Mouse (Mus musculus): Measurements from ENCODE around the gene Nup210l.
A peak's percentile ranks its signal among the peaks of the same experiment; 100 is the strongest.

The Nup210l gene

DNA sequence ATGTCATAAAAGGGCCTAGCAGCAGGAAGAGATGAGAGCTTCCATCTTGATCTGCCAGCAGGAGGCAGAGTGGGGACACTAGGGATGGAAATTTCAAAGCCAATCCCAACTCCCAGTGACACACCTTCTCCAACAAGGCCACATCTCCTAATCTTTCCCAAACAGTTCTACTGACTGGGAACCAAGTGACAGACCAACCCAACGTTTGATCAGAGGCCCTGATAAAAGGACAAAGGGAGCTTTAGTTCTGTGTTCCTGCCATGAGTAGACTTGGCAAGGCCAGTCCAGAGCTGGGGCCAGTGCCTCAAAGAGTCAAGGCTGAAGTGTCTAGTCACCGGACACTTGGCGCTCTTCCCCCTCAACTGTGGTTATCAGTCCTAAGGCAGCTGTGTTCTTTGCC is 57.6 kb downstream of the Nup210l start:
- DNase-seq (ENCODE audit: low spot score): peak; percentile 30

DNA sequence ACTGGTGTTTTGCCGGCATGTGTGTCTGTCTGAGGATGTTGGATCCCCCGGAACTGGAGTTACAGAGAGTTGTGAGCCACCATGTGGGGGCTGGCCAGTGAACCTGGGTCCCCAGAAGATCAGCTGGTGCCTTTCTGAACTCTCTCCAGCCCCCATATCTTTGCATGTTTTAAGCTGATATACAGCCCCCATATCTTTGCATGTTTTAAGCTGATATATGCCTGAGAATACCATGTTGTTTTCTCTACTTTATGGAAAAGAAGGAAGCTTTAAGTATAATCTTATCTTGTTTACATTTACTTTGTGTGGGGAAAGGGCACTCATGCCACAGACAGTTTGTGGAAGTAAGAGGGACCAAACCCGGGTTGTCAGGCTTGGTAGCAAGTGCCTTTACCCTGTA is 75.6 kb downstream of the Nup210l start:
- DNase-seq (ENCODE audit: low spot score): no peak

DNA sequence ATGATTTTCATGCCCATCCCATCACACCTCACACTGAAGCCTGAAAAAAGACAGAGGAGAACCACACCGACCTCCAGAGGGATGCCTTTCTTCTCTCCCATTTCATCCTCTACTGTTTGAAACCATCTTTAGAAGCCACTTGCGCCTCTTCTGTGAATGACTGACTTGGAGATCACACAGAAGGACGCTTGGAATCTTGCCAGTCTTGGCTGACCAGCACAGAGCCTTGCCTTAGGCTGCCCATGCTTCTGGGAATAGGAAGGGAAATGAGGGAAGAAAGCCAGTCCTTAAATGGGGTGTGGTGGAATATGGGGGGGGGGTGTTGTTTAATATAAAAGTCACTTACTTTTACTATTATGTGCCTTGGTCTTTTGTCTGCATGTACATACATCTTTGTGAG is 79.6 kb downstream of the Nup210l start:
- no peak for DNase-seq (ENCODE audit: low spot score)

DNA sequence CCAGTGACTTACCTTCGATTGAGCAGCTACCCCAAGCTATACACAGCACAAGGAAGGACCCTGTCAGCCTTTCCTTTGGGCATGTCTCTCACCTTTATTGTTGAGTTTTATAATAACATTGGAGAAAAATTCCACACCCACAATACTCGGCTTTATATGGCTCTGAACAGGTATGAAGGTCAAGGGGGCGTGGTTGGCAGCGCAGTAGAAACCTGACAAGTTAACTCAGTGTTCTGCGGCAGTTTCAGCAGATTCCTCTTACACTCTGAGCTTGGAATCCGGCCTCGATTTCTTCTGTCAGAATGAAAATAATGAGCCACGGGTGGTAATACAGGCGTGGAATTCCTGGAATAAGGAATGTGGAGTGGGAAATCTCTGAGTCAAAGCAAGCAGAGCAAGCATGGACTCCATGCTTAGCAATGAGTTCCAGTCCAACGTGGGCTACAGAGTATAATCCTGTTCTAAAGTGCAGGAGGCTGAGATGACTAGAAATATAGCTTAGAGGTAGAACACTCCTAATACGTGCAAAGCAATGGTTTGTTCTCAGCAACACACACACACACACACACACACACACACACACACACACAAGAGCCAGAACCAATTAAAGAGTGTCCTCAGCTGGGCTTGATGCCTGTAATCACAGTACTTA is 87.1 kb downstream of the Nup210l start:
- DNase-seq (ENCODE audit: low spot score): no peak

DNA sequence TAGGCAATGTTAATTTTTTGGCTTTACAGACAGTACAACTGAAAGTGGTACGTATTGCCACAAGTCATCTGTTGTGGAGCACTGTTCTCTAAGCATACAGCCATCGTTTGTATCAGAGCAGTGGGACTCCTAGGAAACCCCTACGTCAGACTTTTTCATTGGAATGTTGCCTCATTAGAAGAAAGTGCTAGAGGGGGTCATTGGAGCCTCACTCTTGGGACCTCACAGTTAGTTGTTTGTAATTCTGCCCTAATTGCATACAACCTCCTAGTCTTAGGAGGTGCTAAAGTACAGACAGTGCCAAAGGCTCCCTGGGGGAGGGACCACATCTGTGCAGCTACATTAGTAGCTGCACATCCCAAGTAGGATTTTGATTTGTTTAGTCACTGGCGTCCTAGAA is 90.8 kb downstream of the Nup210l start:
- no peak for DNase-seq (ENCODE audit: low spot score)

DNA sequence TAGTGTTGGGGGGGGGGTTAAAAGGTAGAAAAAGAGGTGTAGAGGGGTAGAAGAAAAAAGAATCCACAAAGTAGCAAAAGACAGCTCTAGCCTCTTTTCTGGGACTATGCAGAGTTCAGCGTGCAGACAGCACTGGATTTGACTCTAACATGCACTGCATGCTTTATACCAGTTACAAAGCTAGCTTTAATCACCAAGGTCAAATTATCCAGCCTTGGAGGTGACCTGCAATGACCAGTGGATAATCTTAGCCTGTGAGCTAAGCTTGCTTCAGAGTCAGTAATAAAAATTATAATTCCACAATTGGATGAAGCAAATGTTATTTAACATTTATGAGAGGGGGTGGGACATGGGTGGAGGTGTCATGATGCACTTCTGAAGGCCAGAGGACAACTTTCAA is 91.7 kb downstream of the Nup210l start:
- DNase-seq (ENCODE audit: low spot score): no peak

DNA sequence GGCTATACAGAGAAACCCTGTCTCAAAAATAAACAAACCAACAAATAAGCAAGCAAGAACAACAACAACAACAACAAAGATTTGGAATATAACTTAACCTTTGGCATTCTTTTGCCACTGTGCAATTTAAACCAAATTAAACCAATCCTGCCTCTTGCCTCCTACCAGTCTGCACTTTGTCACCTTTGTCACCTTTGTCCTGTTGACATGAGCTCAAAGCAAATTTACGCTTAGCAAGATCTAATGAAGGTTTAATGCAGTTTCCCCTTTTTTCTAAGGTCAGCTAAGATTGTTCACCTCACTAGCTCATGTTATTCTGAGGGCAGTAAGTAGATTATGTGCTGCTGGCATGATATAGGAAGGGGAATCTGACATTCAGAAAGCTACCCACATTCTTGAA is 93.6 kb downstream of the Nup210l start:
- no peak for DNase-seq (ENCODE audit: low spot score)

DNA sequence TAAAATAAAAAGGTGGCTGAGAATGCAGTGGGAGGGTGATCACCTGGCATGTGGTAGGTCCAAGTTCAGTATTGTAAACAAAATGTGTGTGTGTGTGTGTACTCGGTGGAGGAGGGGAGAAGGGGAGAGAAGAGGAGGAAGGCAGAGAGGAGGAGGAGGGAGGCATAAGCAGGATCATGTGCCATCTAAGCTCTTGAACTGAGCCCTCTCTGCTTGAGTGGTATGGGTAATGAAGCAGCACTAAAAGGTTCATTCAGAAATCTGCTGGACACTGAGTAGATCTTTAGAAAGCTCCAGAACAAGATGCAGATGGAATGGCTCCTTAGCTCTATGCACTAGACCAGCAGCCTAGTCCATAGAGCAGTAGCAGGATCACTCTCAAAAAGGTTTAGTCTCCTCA is 99.0 kb downstream of the Nup210l start:
- DNase-seq (ENCODE audit: low spot score): no peak

DNA sequence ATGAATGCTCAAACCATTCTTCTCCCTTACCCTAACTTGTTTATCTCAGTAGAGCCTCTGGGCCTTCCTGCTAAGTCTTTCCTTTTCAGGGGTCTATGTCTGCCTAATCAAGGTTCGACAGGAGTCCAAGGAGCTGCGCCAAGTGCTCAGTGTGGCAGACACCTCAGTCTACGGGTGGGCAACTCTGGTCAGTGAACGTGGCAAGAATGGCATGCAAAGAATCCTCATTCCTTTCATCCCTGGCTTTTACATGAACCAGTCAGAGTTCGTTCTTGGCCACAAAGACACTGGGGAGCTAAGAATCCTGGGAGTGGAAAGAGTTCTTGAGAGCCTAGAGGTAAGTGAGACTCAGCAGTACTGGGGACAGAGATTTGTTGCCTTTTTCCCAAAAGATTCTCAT is 99.7 kb downstream of the Nup210l start:
- no peak for DNase-seq (ENCODE audit: low spot score)

DNA sequence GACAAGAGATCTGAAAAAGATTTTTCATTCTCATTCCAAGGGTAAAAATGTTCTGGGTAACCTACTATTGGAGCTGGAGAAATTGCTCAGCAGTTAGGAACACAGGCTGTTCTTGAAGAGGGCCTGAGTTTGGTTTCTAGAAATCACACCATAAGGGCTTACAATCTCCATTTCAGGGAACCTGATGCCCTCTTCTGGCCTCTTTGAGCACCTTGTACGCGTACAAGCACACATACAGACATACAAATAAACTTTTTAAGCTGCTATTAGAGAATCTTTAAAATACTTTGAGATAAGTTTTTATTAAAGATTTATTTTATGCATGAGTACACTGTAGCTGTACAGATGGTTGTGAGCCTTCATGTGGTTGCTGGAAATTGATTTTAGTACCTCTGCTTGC is 100.7 kb downstream of the Nup210l start:
- DNase-seq (ENCODE audit: low spot score): no peak

DNA sequence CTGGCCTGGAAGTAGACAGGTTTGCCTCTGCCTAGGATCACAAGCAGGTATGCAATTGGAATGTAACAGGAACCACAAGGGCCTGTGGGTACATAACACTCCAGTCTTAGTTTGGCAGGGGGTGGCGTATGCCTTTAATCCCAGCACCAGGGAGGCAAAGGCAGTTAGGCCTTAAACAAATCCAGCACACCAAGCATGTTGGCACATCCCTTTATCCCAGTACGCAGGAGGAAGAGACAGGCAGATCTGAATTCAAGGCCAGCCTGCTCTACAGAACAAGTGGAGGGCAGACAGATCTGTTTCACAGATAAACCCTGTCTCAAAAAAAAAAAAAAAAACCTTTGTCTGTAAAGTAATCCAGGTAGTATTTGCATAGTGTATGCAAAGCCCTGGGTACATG is 104.7 kb downstream of the Nup210l start:
- no peak for DNase-seq (ENCODE audit: low spot score)

DNA sequence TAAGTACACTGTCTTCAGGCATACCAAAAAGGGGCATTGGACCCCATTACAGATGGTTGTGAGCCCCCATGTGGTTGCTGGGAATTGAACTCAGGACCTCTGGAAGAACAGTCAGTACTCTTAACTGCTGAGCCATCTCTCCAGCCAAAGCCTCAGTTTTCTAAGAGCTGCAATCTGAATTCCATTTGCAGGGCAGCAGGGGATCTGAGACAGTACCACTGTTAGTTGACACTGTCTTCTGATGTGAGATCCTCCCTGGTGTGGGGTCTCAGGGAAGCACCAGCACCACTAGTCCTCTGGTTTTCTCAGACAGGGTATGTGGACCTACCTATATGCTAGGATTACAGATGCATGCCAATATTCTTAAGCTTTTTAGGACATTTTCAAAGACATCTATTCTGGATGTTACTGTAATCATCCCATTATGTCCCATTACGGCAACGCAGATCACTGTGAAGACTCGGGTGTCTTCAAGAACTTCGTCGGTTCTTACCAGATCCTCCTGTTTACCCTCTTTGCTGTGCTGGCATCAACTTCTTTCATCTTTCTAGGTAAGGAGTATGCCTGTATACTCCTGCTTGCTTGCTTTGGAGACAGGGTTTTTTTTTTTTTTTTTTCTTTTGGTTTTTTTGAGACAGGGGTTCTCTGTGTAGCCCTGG is 106.1 kb downstream of the Nup210l start:
- no peak for DNase-seq (ENCODE audit: low spot score)

DNA sequence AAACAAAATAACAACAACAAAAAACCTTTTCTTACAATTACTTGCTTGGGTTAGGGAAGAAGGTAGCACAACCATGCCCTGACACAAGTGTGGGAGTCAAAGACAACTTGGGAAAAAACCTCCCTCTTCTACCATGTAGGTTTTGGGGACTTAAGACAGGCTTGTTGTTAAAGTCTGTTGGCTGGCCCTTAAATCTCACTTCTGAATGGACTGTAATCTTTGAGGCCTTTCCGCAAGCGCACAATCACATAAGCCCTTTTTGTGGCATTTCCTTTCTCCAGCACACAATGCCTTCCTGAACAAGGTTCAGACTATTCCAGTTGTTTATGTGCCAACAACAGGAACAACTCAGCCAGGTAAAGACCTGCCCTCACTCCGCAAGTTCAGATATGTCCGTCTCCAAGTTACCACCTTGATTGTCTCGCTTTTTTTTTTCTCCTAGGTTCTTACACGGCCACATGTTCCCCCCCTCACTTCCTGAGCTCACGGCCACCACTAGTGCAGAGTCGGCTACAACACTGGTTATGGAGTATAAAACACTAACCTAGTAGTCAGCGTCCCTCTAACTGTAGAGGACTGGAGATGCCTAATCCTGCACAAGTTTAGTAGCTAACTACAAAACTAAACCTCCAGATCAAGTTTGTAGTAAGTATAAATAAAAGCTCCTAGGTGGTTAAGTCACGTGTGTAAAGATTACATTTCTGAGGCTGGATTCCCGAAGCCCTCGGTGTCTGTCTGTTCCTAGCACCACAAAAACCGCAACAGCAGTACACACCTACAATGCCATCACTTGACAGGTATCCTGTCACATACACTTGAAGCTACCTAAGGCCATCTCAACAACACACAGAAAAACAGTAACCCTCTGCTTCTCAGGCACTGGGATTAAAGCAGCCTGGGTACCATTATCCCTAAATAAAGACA is 107.8 kb downstream of the Nup210l start:
- no peak for DNase-seq (ENCODE audit: low spot score)

DNA sequence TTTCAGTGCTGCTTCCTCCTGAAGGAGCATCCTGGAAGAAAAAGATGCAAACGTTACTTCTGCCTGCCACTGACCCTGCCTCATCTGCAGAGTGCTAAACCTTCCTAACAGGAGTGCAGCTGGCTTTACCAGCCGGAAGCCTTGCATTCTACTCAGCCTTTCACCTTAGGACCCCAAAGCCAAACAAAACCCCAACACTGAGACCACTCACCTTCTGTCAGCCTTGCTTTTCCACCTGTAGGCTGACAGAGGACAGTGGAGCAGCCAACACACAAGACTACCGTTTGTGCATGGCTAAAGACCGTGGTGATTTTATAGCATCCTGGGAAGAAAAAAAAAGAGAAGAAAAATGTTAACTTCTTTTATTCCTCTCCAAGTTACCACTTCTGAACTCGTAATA is 108.8 kb downstream of the Nup210l start:
- no peak for DNase-seq (ENCODE audit: low spot score)

DNA sequence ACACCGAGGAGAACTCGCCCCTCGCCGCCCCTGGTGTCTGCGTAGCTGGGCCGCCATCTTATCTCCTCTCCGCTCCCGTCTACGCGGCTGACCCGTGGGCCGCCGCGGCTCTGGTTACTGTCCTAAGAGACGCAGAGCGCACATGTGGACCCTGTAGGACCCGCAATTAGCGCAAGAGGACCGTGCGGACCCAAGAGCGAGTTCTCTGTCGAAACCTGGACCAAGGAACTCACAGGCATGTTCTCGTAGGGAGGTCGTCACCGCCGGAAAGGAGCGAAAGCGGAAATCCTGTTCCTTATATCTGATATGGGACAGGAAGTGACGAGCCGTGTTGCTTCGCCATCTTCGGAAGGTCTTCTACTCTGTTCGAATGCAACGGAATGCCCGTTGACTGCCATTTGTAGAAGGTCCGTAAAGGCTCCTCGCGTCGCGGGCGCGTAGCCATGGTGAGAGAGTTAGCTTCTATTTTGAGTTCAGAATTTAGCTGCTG is 109.5 kb downstream of the Nup210l start, which contains the start of the genes Rps27 and Rab13:
Gene Rps27 (minus strand): TSS at position 275 of the 490 bp plus-strand sequence.
Gene Rab13 (plus strand): TSS at position 319 of the 490 bp plus-strand sequence.
- DNase-seq (ENCODE audit: low spot score): peak; percentile 87

DNA sequence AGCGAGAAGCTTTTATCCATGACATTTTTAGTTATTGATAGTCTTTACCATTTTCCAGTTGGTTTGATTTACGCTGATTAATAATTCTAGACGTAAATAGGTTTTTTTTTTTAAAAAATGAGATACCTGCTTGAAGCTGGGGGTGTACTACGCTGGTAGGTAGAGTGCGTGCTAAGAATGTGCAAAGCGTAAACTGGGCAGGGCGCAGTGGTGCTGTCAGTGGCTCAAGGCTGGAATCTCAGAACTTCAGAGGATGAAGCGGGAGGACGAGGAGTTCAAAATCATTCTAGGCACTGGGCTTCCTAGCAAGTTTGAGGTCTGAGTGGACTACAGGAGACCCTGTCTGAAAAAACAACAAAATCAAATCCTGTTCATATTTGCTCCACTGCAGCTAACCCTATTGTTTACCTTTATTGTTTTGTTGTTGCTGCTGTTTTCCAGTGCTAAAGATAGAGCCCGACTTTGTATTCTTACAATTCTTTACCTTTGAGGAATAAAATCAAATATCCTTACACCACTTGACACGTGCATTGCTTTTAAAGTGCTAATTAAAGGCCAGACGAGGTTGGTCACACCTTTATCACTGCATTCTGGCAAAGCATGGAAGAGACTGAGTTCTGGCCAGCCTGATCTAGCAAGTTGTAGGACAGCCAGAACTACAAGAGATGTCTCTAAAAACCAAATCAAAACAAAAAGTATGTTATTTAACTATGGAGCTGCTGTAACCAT is 110.2 kb downstream of the Nup210l start:
- DNase-seq (ENCODE audit: low spot score): no peak

DNA sequence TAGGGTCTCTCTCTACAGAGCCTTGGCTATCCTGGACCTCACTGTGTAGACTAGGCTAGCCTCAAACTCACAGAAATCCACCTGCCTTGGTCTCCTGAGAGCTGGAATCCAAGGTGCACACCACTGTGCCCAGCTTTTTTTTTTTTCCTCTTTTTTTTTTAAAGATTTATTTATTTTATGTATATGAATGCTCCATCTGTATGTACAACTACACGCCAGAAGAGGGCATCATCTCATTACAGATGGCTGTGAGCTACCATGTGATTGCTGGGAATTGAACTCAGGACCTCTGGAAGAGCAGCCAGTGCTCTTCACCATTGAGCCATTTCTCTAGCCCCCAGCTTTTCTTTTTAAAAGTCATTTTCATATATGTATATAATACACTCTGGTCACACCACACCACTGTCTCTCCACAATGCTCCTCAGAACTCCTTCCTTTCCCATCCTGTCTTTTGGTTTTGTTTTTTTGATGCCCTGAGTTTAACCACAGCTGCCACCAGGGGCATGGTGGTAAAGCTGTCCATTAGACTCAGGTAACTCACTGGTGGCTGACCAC is 112.0 kb downstream of the Nup210l start:
- DNase-seq (ENCODE audit: low spot score): no peak

DNA sequence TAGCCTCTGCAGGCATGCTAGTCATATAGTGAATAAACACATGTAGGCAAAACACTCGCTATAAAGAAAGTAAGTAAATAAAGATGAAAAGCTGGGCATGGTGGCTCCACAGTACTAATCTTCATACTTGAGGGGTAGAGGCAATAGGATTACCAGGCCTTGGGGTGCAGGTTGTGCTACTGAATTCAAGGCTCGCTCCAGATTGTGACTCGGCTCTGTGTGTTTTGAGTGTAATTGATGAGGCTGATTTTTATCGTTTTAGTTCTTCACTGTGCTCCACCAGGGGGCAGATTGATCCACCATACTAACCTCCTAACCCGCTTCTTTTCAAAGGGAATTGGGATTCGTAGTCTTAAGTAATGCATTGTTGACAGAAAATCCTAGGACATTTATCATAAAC is 116.2 kb downstream of the Nup210l start:
- DNase-seq (ENCODE audit: low spot score): no peak

DNA sequence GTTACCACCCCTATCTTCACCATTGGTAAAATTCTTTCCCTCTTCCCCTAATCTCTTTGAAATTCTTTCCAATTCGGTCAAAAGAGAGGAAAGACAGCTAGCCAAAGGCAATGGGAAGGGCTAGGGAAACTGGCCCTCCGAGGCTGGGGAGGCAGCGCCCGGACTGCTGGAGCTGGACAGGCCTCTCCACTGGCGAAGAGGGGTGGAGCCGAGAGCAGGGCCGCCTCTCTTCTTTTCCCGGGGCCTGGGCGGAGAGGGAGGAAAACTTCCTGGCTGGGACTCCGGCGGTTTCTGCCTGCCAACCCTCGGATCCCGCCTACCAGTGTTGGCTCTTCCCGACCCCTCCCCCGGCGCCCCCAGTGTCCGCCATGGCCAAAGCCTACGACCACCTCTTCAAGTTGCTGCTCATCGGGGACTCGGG is 116.6 kb downstream of the Nup210l start:
- DNase-seq (ENCODE audit: low spot score): peak; percentile 81

DNA sequence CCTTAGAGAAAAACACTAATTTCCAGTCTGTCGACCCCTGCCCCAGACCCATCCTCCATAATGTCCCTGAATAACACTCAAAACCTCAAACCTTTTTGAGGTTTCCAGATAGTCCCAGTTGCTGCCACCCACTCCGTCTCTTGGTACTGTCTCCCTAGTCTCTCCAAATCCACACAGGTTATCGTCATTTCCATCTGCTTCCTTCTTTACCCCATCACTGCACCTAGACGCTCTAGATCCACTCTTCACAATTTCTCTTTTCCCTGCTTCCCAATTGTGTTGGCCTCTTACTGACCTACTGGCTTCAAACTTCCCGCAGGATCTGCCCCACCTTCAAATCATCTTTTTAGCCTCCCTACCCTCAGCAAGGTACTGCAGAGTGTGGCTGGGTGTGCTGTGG is 117.2 kb downstream of the Nup210l start:
- no peak for DNase-seq (ENCODE audit: low spot score)

DNA sequence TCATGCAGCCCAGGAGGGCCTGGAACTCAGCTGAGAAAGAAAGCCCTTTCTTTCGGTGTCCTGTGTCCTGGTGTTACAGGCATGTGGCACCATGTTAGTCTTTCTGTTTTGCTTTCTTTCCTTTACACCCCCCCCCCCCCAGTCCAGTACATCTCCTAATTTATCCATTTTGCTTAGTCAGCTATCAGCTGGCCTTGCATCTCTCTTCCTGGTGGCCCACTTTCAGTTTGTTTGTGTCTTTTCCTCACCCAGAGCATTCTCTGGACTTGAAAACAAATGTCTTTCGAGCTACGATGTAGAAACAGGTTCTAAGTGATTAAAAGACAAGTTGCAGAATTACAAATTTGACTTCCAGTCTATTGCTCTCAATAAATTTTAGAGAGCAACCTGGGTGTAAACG is 118.5 kb downstream of the Nup210l start:
- DNase-seq (ENCODE audit: low spot score): no peak

DNA sequence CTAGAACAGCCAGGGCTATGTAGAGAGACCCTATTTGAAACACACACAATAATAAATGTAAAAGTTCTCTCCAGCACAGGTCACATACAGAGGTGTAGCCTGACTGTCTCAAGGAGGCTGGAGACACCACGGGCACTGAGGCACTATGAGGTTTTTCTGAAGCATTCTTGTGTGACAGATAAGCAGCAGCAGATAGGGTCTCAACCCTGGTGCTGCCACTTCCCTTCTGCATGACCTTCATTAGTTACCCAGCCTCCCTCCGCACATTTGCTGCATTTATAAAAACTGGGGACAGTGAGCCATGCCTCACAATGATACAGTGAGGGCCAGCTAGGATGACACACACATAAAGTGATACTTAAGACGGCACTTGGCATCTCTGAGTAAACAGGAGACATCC is 119.0 kb downstream of the Nup210l start:
- DNase-seq (ENCODE audit: low spot score): no peak

Data from ovary, adult 18-20 months (tissue).